Mouse (Mus musculus) CH12.LX (cell line): ENCODE results near the gene Nck2.

Experiments
- BHLHE40 ChIP-seq: IDR thresholded peaks from 2 replicates; pipeline ENCODE4 v1.6.1; 2011; ENCODE audit warnings: mild to moderate bottlenecking, low read depth, low read length, improper control_type of control experiment
- CTCF ChIP-seq, 2 experiments: IDR thresholded peaks in 1 of 2; conservative IDR thresholded peaks in 1 of 2; 2 replicates each; pipeline ENCODE4 v1.5.1; 2011 to 2012; ENCODE audit warnings: low read depth in 2 of 2, low read length in 2 of 2, improper control_type of control experiment in 1 of 2, inconsistent platforms in 1 of 2, mild to moderate bottlenecking in 1 of 2, moderate library complexity in 1 of 2
- POLR2A ChIP-seq: IDR thresholded peaks from 2 replicates; pipeline ENCODE4 v1.6.1; 2011; ENCODE audit warnings: low read depth, mild to moderate bottlenecking, improper control_type of control experiment, low read length
- TCF12 ChIP-seq: IDR thresholded peaks from 2 replicates; pipeline ENCODE4 v1.6.1; 2014; ENCODE audit warnings: low read depth, mild to moderate bottlenecking, inconsistent platforms, low read length, improper control_type of control experiment
- USF1 ChIP-seq: IDR thresholded peaks from 2 replicates; pipeline ENCODE4 v1.6.1; 2014; ENCODE audit warnings: low read depth, mild to moderate bottlenecking, inconsistent platforms, low read length, improper control_type of control experiment

- TF ChIP-seq USF1 = no peak
- peak; percentile 82 for TF ChIP-seq TCF12
- TF ChIP-seq CTCF (conservative IDR thresholded peaks at IDR 0.05 in 1 of 2, IDR thresholded peaks at IDR 0.05 in 1 of 2; ENCODE audit: low read depth in 2 of 2, low read length in 2 of 2) = no peak
- TF ChIP-seq BHLHE40 = peak; percentile 68
- TF ChIP-seq POLR2A = no peak
Observed at GRCm38 (mm10) chr1:43468978-43469377, 24.6 kb downstream of the Nck2 start.
